Mouse (Mus musculus) monocyte, adult 2 months (primary cell): ENCODE results near the gene Igfbp4.

Source experiments
- DNase-seq, 2 experiments: peaks; one replicate each; pipeline ENCODE4 v3.0.0; 2022; ENCODE audit warnings: low spot score in 2 of 2, low read depth in 1 of 2

Gene Igfbp4

GRCm38 (mm10) chr11:99041841-99042780 is 1.1 kb downstream of the Igfbp4 start:
- no peak for DNase-seq

GRCm38 (mm10) chr11:99042834-99043431 is 1.9 kb downstream of the Igfbp4 start:
- DNase-seq, result no peak

GRCm38 (mm10) chr11:99043632-99044031 is 2.6 kb downstream of the Igfbp4 start:
- no peak for DNase-seq

- DNase-seq, result no peak
Measured at GRCm38 (mm10) chr11:99044306-99044705, 3.3 kb downstream of the Igfbp4 start.

- DNase-seq, result no peak
Measured at GRCm38 (mm10) chr11:99045159-99045889, 4.3 kb downstream of the Igfbp4 start.

- DNase-seq, result no peak
Measured at GRCm38 (mm10) chr11:99047120-99047519, 6.1 kb downstream of the Igfbp4 start.

- no peak for DNase-seq
Measured at GRCm38 (mm10) chr11:99047643-99048042, 6.6 kb downstream of the Igfbp4 start.

GRCm38 (mm10) chr11:99055143-99055542 is 14.1 kb downstream of the Igfbp4 start:
- DNase-seq, result no peak

GRCm38 (mm10) chr11:99055571-99056452 is 14.8 kb downstream of the Igfbp4 start:
- no peak for DNase-seq

- no peak for DNase-seq
Measured at GRCm38 (mm10) chr11:99060435-99060834, 19.4 kb downstream of the Igfbp4 start.

- no peak for DNase-seq
Measured at GRCm38 (mm10) chr11:99062661-99063060, 21.6 kb downstream of the Igfbp4 start.

- no peak for DNase-seq
Measured at GRCm38 (mm10) chr11:99063406-99064131, 22.5 kb downstream of the Igfbp4 start.

GRCm38 (mm10) chr11:99065353-99065752 is 24.3 kb downstream of the Igfbp4 start:
- no peak for DNase-seq

GRCm38 (mm10) chr11:99065979-99066378 is 24.9 kb downstream of the Igfbp4 start:
- peak; percentile 29 to 47 for DNase-seq

- DNase-seq, result no peak
Measured at GRCm38 (mm10) chr11:99067591-99067990, 26.5 kb downstream of the Igfbp4 start.

GRCm38 (mm10) chr11:99068455-99068854 is 27.4 kb downstream of the Igfbp4 start:
- peak; percentile 7 to 25 for DNase-seq

- DNase-seq, result no peak
Measured at GRCm38 (mm10) chr11:99071866-99072265, 30.8 kb downstream of the Igfbp4 start.

GRCm38 (mm10) chr11:99073781-99074180 is 32.7 kb downstream of the Igfbp4 start:
- DNase-seq, result peak; percentile 9 to 21

GRCm38 (mm10) chr11:99076744-99077319 is 35.8 kb downstream of the Igfbp4 start:
- DNase-seq, result no peak

- DNase-seq, result no peak
Measured at GRCm38 (mm10) chr11:99077869-99078268, 36.8 kb downstream of the Igfbp4 start.
